Mouse (Mus musculus) MEL (cell line): ENCODE data around the gene Fgfr2. TPM values are rescaled to one million over a fixed set of nuclear protein-coding genes. Genes with fewer than 3 reads are reported as not detected.

ENCODE experiments used
- DNase-seq: peaks from one replicate; pipeline ENCODE4 v3.0.0; 2011; ENCODE audit warnings: low read depth, low spot score
- H3K27ac ChIP-seq: 2 replicates; pipeline ENCODE4 v1.5.1; 2012; ENCODE audit warnings: low read depth, mild to moderate bottlenecking, control low read depth, low read length, moderate library complexity; ENCODE audit not compliant: control insufficient read depth
- H3K27me3 ChIP-seq, 2 experiments: fragments of 150-350 bp in 1 of 2; sonication (generic) in 1 of 2; 2 replicates each; pipeline ENCODE4 v1.6.1; 2012; ENCODE audit warnings: low read length in 2 of 2, mild to moderate bottlenecking in 2 of 2, improper control_type of control experiment in 1 of 2, moderate library complexity in 1 of 2; ENCODE audit not compliant: insufficient read depth in 2 of 2, control insufficient read depth in 1 of 2
- H3K36me3 ChIP-seq, 2 experiments: 2 replicates each; pipeline ENCODE4 v1.6.1; 2012 to 2014; ENCODE audit warnings: low read length in 2 of 2, improper control_type of control experiment in 1 of 2, inconsistent platforms in 1 of 2, mild to moderate bottlenecking in 1 of 2; ENCODE audit not compliant: insufficient read depth in 2 of 2, control insufficient read depth in 1 of 2
- H3K4me1 ChIP-seq, 2 experiments: fragments of 150-350 bp in 1 of 2; sonication (generic) in 1 of 2; 2 replicates each; pipeline ENCODE4 v1.6.1; 2012; ENCODE audit warnings: low read length in 2 of 2, improper control_type of control experiment in 1 of 2, mild to moderate bottlenecking in 1 of 2; ENCODE audit not compliant: insufficient read depth in 2 of 2, control insufficient read depth in 1 of 2
- H3K4me3 ChIP-seq, 2 experiments: fragments of 150-350 bp in 1 of 2; sonication (generic) in 1 of 2; 2 replicates each; pipeline ENCODE4 v1.5.1; 2012; ENCODE audit warnings: low read depth in 2 of 2, low read length in 2 of 2, mild to moderate bottlenecking in 2 of 2, moderate library complexity in 2 of 2, control low read depth in 1 of 2, improper control_type of control experiment in 1 of 2; ENCODE audit not compliant: control insufficient read depth in 1 of 2, insufficient read depth in 1 of 2
- H3K79me2 ChIP-seq: 2 replicates; pipeline ENCODE4 v1.6.1; 2012; ENCODE audit warnings: mild to moderate bottlenecking, low read length, moderate library complexity; ENCODE audit not compliant: control insufficient read depth, poor library complexity, insufficient read depth
- H3K9ac ChIP-seq: 2 replicates; pipeline ENCODE4 v1.6.1; 2012; ENCODE audit warnings: low read depth, mild to moderate bottlenecking, control low read depth, low read length, moderate library complexity; ENCODE audit not compliant: control insufficient read depth, poor library complexity, severe bottlenecking
- H3K9me3 ChIP-seq: fragments of 150-350 bp; sonication (generic); replicated peaks from 2 replicates; pipeline ENCODE4 v1.6.1; 2012; ENCODE audit warnings: mild to moderate bottlenecking, low read length, improper control_type of control experiment, moderate library complexity; ENCODE audit not compliant: insufficient read depth
- BHLHE40 ChIP-seq: IDR thresholded peaks from 2 replicates; pipeline ENCODE4 v1.6.1; 2012; ENCODE audit warnings: low read depth, mild to moderate bottlenecking, inconsistent platforms, low read length, improper control_type of control experiment, borderline replicate concordance
- CHD1 ChIP-seq: IDR thresholded peaks from 2 replicates; pipeline ENCODE4 v1.6.1; 2012; ENCODE audit warnings: low read depth, mild to moderate bottlenecking, inconsistent platforms, low read length, improper control_type of control experiment
- CHD2 ChIP-seq: IDR thresholded peaks from 2 replicates; pipeline ENCODE4 v1.6.1; 2011; ENCODE audit warnings: low read length, improper control_type of control experiment
- CTCF ChIP-seq, 3 experiments: IDR thresholded peaks in 2 of 3; conservative IDR thresholded peaks in 1 of 3; 2 replicates each; pipeline ENCODE4 v1.5.1; 2011 to 2012; ENCODE audit warnings: low read length in 3 of 3, low read depth in 2 of 3, mild to moderate bottlenecking in 2 of 3, improper control_type of control experiment in 1 of 3, inconsistent platforms in 1 of 3, mixed read lengths in 1 of 3, moderate library complexity in 1 of 3; ENCODE audit not compliant: control insufficient read depth in 1 of 3, insufficient read depth in 1 of 3, poor library complexity in 1 of 3, severe bottlenecking in 1 of 3
- ELF1 ChIP-seq: IDR thresholded peaks from 2 replicates; pipeline ENCODE4 v1.6.1; 2014; ENCODE audit warnings: low read depth, mild to moderate bottlenecking, inconsistent platforms, low read length, improper control_type of control experiment, moderate library complexity
- GATA1 ChIP-seq: IDR thresholded peaks from 2 replicates; pipeline ENCODE4 v1.6.1; 2011; ENCODE audit warnings: low read depth, low read length, improper control_type of control experiment
- HCFC1 ChIP-seq: IDR thresholded peaks from 2 replicates; pipeline ENCODE4 v1.6.1; 2012; ENCODE audit warnings: low read depth, mild to moderate bottlenecking, inconsistent platforms, low read length, improper control_type of control experiment, moderate library complexity
- KAT2A ChIP-seq: conservative IDR thresholded peaks from 2 replicates; pipeline ENCODE4 v1.6.1; 2012; ENCODE audit warnings: low read depth, low read length, improper control_type of control experiment, inconsistent platforms
- MAFK ChIP-seq: IDR thresholded peaks from 2 replicates; pipeline ENCODE4 v1.6.1; 2011; ENCODE audit warnings: low read depth, mild to moderate bottlenecking, low read length, improper control_type of control experiment, borderline replicate concordance
- MAX ChIP-seq: IDR thresholded peaks from 2 replicates; pipeline ENCODE4 v1.6.1; 2011; ENCODE audit warnings: low read length, improper control_type of control experiment
- MXI1 ChIP-seq: IDR thresholded peaks from 2 replicates; pipeline ENCODE4 v1.6.1; 2011; ENCODE audit warnings: mild to moderate bottlenecking, low read depth, low read length, improper control_type of control experiment
- MYC ChIP-seq: IDR thresholded peaks from 2 replicates; pipeline ENCODE4 v1.6.1; 2011; ENCODE audit warnings: low read depth, mild to moderate bottlenecking, low read length, improper control_type of control experiment, moderate library complexity
- NRF1 ChIP-seq: IDR thresholded peaks from 2 replicates; pipeline ENCODE4 v1.6.1; 2014; ENCODE audit warnings: low read depth, mild to moderate bottlenecking, inconsistent platforms, low read length, improper control_type of control experiment, moderate library complexity; ENCODE audit not compliant: poor library complexity, insufficient read depth, severe bottlenecking
- RAD21 ChIP-seq: IDR thresholded peaks from 2 replicates; pipeline ENCODE4 v1.6.1; 2011; ENCODE audit warnings: mild to moderate bottlenecking, low read depth, low read length, improper control_type of control experiment
- RCOR1 ChIP-seq: IDR thresholded peaks from 2 replicates; pipeline ENCODE4 v1.6.1; 2012; ENCODE audit warnings: low read depth, mild to moderate bottlenecking, inconsistent platforms, low read length, improper control_type of control experiment
- SIN3A ChIP-seq: IDR thresholded peaks from 2 replicates; pipeline ENCODE4 v1.6.1; 2012; ENCODE audit warnings: low read length, improper control_type of control experiment, inconsistent platforms
- SMC3 ChIP-seq: IDR thresholded peaks from 2 replicates; pipeline ENCODE4 v1.6.1; 2011; ENCODE audit warnings: low read depth, low read length, improper control_type of control experiment
- TAL1 ChIP-seq: IDR thresholded peaks from 2 replicates; pipeline ENCODE4 v1.6.1; 2012; ENCODE audit warnings: mild to moderate bottlenecking, inconsistent platforms, low read length, moderate library complexity, mixed read lengths
- TCF12 ChIP-seq: IDR thresholded peaks from 2 replicates; pipeline ENCODE4 v1.6.1; 2014; ENCODE audit warnings: low read depth, mild to moderate bottlenecking, inconsistent platforms, low read length, improper control_type of control experiment, moderate library complexity
- UBTF ChIP-seq: IDR thresholded peaks from 2 replicates; pipeline ENCODE4 v1.6.1; 2012; ENCODE audit warnings: low read depth, mild to moderate bottlenecking, inconsistent platforms, low read length, improper control_type of control experiment, moderate library complexity, borderline replicate concordance; ENCODE audit not compliant: insufficient read depth
- USF2 ChIP-seq, 2 experiments: IDR thresholded peaks; 2 replicates each; pipeline ENCODE4 v1.6.1; 2011 to 2012; ENCODE audit warnings: improper control_type of control experiment in 2 of 2, low read length in 2 of 2, borderline replicate concordance in 1 of 2, inconsistent platforms in 1 of 2, low read depth in 1 of 2, mild to moderate bottlenecking in 1 of 2; ENCODE audit not compliant: insufficient read depth in 1 of 2
- ZC3H11A ChIP-seq: IDR thresholded peaks from 2 replicates; pipeline ENCODE4 v1.6.1; 2012; ENCODE audit warnings: low read depth, mild to moderate bottlenecking, inconsistent platforms, low read length, improper control_type of control experiment
- ZMIZ1 ChIP-seq: IDR thresholded peaks from 2 replicates; pipeline ENCODE4 v1.6.1; 2012; ENCODE audit warnings: low read depth, mild to moderate bottlenecking, inconsistent platforms, low read length, improper control_type of control experiment, moderate library complexity
- polyA plus RNA-seq, 2 experiments: library from polyadenylated mRNA; stranded (reverse) in 1 of 2; unstranded in 1 of 2; fragments of >175 nt in 1 of 2; fragments of >200 nt in 1 of 2; gene quantifications; 2 replicates each; pipeline versions ENCODE4 v1.2.1 to v1.2.4; 2012; ENCODE audit warnings: low replicate concordance in 2 of 2, low read depth in 1 of 2; ENCODE audit not compliant: insufficient read length in 2 of 2, insufficient read depth in 1 of 2, missing spikeins in 1 of 2
- total RNA-seq: library from RNA; depleted of rRNA; stranded (reverse); fragments of 300-350 nt; gene quantifications from 2 replicates; pipeline ENCODE4 v1.2.3, GENCODE M21; 2012

Gene Fgfr2
- total and polyA plus RNA-seq, 3 experiments: not detected

DNA sequence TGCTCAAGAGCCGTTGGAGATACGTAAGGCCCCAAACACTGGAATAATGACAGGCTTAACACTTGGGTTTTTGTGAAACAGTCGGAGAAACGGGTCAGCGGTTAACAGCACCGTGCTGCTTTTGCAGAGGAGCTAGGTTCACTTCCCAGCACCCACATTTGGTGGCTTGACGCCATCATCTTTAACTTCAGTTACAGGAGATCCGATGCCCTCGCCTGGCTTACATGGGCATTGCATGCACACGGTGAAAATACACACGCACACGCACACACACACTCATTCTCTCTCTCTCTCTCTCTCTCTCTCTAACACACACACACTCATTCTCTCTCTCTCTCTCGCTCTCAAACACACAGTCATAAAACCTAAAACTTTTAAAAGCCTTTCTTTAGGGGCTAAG is 2741.0 kb downstream of the Fgfr2 start:
- Histone ChIP-seq H3K9me3 (no peaks in the 10 kb centered on the region), H3K36me3 (no peaks in the 10 kb centered on the region), H3K27me3 (no peaks in the 10 kb centered on the region), H3K9ac (no peak overlapping the region), H3K4me1 (no peaks in the 10 kb centered on the region), H3K4me3 (no peak overlapping the region), H3K79me2 (no peaks in the 10 kb centered on the region), H3K27ac (no peak overlapping the region)
- no peak for DNase-seq
- TF ChIP-seq CTCF (IDR thresholded peaks at IDR 0.05 in 2 of 3, conservative IDR thresholded peaks at IDR 0.05 in 1 of 3; ENCODE audit: control insufficient read depth in 1 of 3, insufficient read depth in 1 of 3, low read depth in 2 of 3, low read length in 3 of 3, poor library complexity in 1 of 3, severe bottlenecking in 1 of 3) (peak in 1 of 3 experiments; percentile 12; a peak in 1 of 6 replicates), MYC (no peak)

- TF ChIP-seq NRF1: no peak
- no peak for TF ChIP-seq GATA1
- TF ChIP-seq BHLHE40: no peak
- no peak for TF ChIP-seq HCFC1
- no peak for TF ChIP-seq ELF1
- H3K4me1 ChIP-seq: no peaks in the 10 kb centered on the region
- no peaks in the 10 kb centered on the region for H3K27me3 ChIP-seq
- no peaks in the 10 kb centered on the region for H3K36me3 ChIP-seq
- H3K27ac ChIP-seq: no peak overlapping the region
- no peak overlapping the region for H3K9ac ChIP-seq
- no peak overlapping the region for H3K4me3 ChIP-seq
- no peaks in the 10 kb centered on the region for H3K79me2 ChIP-seq
- H3K9me3 ChIP-seq: no peaks in the 10 kb centered on the region
- no peak for DNase-seq
Measured at GRCm38 (mm10) chr7:130381387-130381951, 2741.7 kb downstream of the Fgfr2 start.

GRCm38 (mm10) chr7:130380769-130381355 is 2742.3 kb downstream of the Fgfr2 start:
- Histone ChIP-seq H3K36me3 (no peaks in the 10 kb centered on the region), H3K27ac (no peak overlapping the region), H3K79me2 (no peaks in the 10 kb centered on the region), H3K4me1 (no peaks in the 10 kb centered on the region), H3K4me3 (no peak overlapping the region), H3K27me3 (no peaks in the 10 kb centered on the region), H3K9ac (no peak overlapping the region), H3K9me3 (no peaks in the 10 kb centered on the region)
- no peak for DNase-seq
- TF ChIP-seq MAFK (no peak), ZC3H11A (no peak), MYC (no peak), RAD21 (peak; percentile 28), ZMIZ1 (no peak), CHD2 (no peak), SIN3A (no peak), ELF1 (no peak), GATA1 (no peak), USF2 (IDR thresholded peaks at IDR 0.05; ENCODE audit: borderline replicate concordance in 1 of 2, insufficient read depth in 1 of 2, low read depth in 1 of 2, low read length in 2 of 2) (no peak), CTCF (IDR thresholded peaks at IDR 0.05 in 2 of 3, conservative IDR thresholded peaks at IDR 0.05 in 1 of 3; ENCODE audit: control insufficient read depth in 1 of 3, insufficient read depth in 1 of 3, low read depth in 2 of 3, low read length in 3 of 3, poor library complexity in 1 of 3, severe bottlenecking in 1 of 3) (peak; percentile 13 to 47 (median 20); a peak in 3 of 6 replicates), TAL1 (no peak), MXI1 (no peak), RCOR1 (no peak), BHLHE40 (no peak), MAX (no peak), KAT2A (no peak), TCF12 (no peak), UBTF (no peak), CHD1 (no peak), SMC3 (peak; percentile 60)
